Mouse (Mus musculus): ENCODE data around the gene Tmem179. TPM values are rescaled to one million over a fixed set of nuclear protein-coding genes. Genes with fewer than 3 reads are reported as not detected.

The Tmem179 gene
- polyA plus RNA-seq, 1 experiment: 0.04 TPM

- H3K27me3 ChIP-seq (ENCODE audit: control insufficient read depth, insufficient read depth, low read length): no peaks in the 10 kb centered on the region
Measured at GRCm38 (mm10) chr12:112470216-112470615, 46.3 kb downstream of the Tmem179 start.

GRCm38 (mm10) chr12:112469393-112469792 is 47.2 kb downstream of the Tmem179 start:
- 79% methylated on average over 7 of the region's 7 CpGs for WGBS
- Histone ChIP-seq H3K27ac (ENCODE audit: control insufficient read depth, insufficient read depth, low read length) (no peak overlapping the region), H3K36me3 (ENCODE audit: control insufficient read depth, insufficient read depth, low read length) (no peaks in the 10 kb centered on the region), H3K4me1 (replicated peaks; ENCODE audit: control insufficient read depth, insufficient read depth, low read length) (no peaks in the 10 kb centered on the region), H3K27me3 (ENCODE audit: control insufficient read depth, insufficient read depth, low read length) (no peaks in the 10 kb centered on the region), H3K4me3 (ENCODE audit: control insufficient read depth, insufficient read depth, low read length) (no peak overlapping the region)
- no peak for DNase-seq
- TF ChIP-seq POLR2A (IDR thresholded peaks at IDR 0.05; ENCODE audit: control insufficient read depth, extremely low read depth, insufficient read depth, low read length, poor library complexity): no peak
- TF ChIP-seq CTCF (IDR thresholded peaks at IDR 0.05; ENCODE audit: borderline replicate concordance, control insufficient read depth, extremely low read depth, insufficient read depth, low read length, poor library complexity): no peak

More at GRCm38 (mm10) chr12:112470216-112470615, 46.3 kb downstream of the Tmem179 start:
- WGBS: 96% methylated on average over 5 of the region's 5 CpGs
- Histone ChIP-seq H3K4me1 (replicated peaks; ENCODE audit: control insufficient read depth, insufficient read depth, low read length) (no peaks in the 10 kb centered on the region), H3K27ac (ENCODE audit: control insufficient read depth, insufficient read depth, low read length) (no peak overlapping the region), H3K36me3 (ENCODE audit: control insufficient read depth, insufficient read depth, low read length) (no peaks in the 10 kb centered on the region), H3K4me3 (ENCODE audit: control insufficient read depth, insufficient read depth, low read length) (no peak overlapping the region)
- TF ChIP-seq CTCF (IDR thresholded peaks at IDR 0.05; ENCODE audit: borderline replicate concordance, control insufficient read depth, extremely low read depth, insufficient read depth, low read length, poor library complexity) (no peak), POLR2A (IDR thresholded peaks at IDR 0.05; ENCODE audit: control insufficient read depth, extremely low read depth, insufficient read depth, low read length, poor library complexity) (no peak)
- no peak for DNase-seq

GRCm38 (mm10) chr12:112467387-112467786 is 49.2 kb downstream of the Tmem179 start:
- no peak overlapping the region for H3K4me3 ChIP-seq (ENCODE audit: control insufficient read depth, insufficient read depth, low read length)
- no peak for DNase-seq
- no peaks in the 10 kb centered on the region for H3K27me3 ChIP-seq (ENCODE audit: control insufficient read depth, insufficient read depth, low read length)
- TF ChIP-seq POLR2A (IDR thresholded peaks at IDR 0.05; ENCODE audit: control insufficient read depth, extremely low read depth, insufficient read depth, low read length, poor library complexity) (no peak), CTCF (IDR thresholded peaks at IDR 0.05; ENCODE audit: borderline replicate concordance, control insufficient read depth, extremely low read depth, insufficient read depth, low read length, poor library complexity) (no peak)
- H3K36me3 ChIP-seq (ENCODE audit: control insufficient read depth, insufficient read depth, low read length): no peaks in the 10 kb centered on the region
- no peaks in the 10 kb centered on the region for H3K4me1 ChIP-seq (replicated peaks; ENCODE audit: control insufficient read depth, insufficient read depth, low read length)
- no peak overlapping the region for H3K27ac ChIP-seq (ENCODE audit: control insufficient read depth, insufficient read depth, low read length)
- WGBS: 85% methylated on average over 10 of the region's 10 CpGs

GRCm38 (mm10) chr12:112465928-112466327 is 50.6 kb downstream of the Tmem179 start:
- H3K4me1 ChIP-seq (replicated peaks; ENCODE audit: control insufficient read depth, insufficient read depth, low read length): no peaks in the 10 kb centered on the region
- no peak overlapping the region for H3K4me3 ChIP-seq (ENCODE audit: control insufficient read depth, insufficient read depth, low read length)
- TF ChIP-seq POLR2A (IDR thresholded peaks at IDR 0.05; ENCODE audit: control insufficient read depth, extremely low read depth, insufficient read depth, low read length, poor library complexity) (no peak), CTCF (IDR thresholded peaks at IDR 0.05; ENCODE audit: borderline replicate concordance, control insufficient read depth, extremely low read depth, insufficient read depth, low read length, poor library complexity) (no peak)
- 97% methylated on average over 17 of the region's 17 CpGs for WGBS
- DNase-seq: no peak
- no peaks in the 10 kb centered on the region for H3K27me3 ChIP-seq (ENCODE audit: control insufficient read depth, insufficient read depth, low read length)
- H3K27ac ChIP-seq (ENCODE audit: control insufficient read depth, insufficient read depth, low read length): no peak overlapping the region
- H3K36me3 ChIP-seq (ENCODE audit: control insufficient read depth, insufficient read depth, low read length): no peaks in the 10 kb centered on the region

GRCm38 (mm10) chr12:112464516-112464915 is 52.0 kb downstream of the Tmem179 start:
- no peaks in the 10 kb centered on the region for H3K36me3 ChIP-seq (ENCODE audit: control insufficient read depth, insufficient read depth, low read length)
- TF ChIP-seq CTCF (IDR thresholded peaks at IDR 0.05; ENCODE audit: borderline replicate concordance, control insufficient read depth, extremely low read depth, insufficient read depth, low read length, poor library complexity) (no peak), POLR2A (IDR thresholded peaks at IDR 0.05; ENCODE audit: control insufficient read depth, extremely low read depth, insufficient read depth, low read length, poor library complexity) (no peak)
- DNase-seq: no peak
- no peak overlapping the region for H3K4me3 ChIP-seq (ENCODE audit: control insufficient read depth, insufficient read depth, low read length)
- no peaks in the 10 kb centered on the region for H3K27me3 ChIP-seq (ENCODE audit: control insufficient read depth, insufficient read depth, low read length)
- WGBS: 85% methylated on average over 3 of the region's 3 CpGs
- no peaks in the 10 kb centered on the region for H3K4me1 ChIP-seq (replicated peaks; ENCODE audit: control insufficient read depth, insufficient read depth, low read length)
- H3K27ac ChIP-seq (ENCODE audit: control insufficient read depth, insufficient read depth, low read length): no peak overlapping the region

GRCm38 (mm10) chr12:112463750-112464444 is 52.6 kb downstream of the Tmem179 start:
- 13% methylated on average over 3 of the region's 3 CpGs for WGBS
- Histone ChIP-seq H3K4me1 (replicated peaks; ENCODE audit: control insufficient read depth, insufficient read depth, low read length) (no peaks in the 10 kb centered on the region), H3K27ac (ENCODE audit: control insufficient read depth, insufficient read depth, low read length) (no peak overlapping the region), H3K36me3 (ENCODE audit: control insufficient read depth, insufficient read depth, low read length) (no peaks in the 10 kb centered on the region), H3K4me3 (ENCODE audit: control insufficient read depth, insufficient read depth, low read length) (no peak overlapping the region), H3K27me3 (ENCODE audit: control insufficient read depth, insufficient read depth, low read length) (no peaks in the 10 kb centered on the region)
- no peak for DNase-seq
- TF ChIP-seq CTCF (IDR thresholded peaks at IDR 0.05; ENCODE audit: borderline replicate concordance, control insufficient read depth, extremely low read depth, insufficient read depth, low read length, poor library complexity) (no peak), POLR2A (IDR thresholded peaks at IDR 0.05; ENCODE audit: control insufficient read depth, extremely low read depth, insufficient read depth, low read length, poor library complexity) (no peak)
